Mouse (Mus musculus) cortical plate, adult 2 months (tissue): ENCODE measurements around the gene Ccl11. TPM values are rescaled to one million over a fixed set of nuclear protein-coding genes. Genes with fewer than 3 reads are reported as not detected.

ENCODE experiments used
- H3K27ac ChIP-seq: fragments of 200-500 bp; 2 replicates; pipeline ENCODE4 v1.5.1; 2012; ENCODE audit warnings: low read length, control low read depth, inconsistent platforms; ENCODE audit not compliant: insufficient read depth
- H3K4me1 ChIP-seq: fragments of 200-500 bp; 2 replicates; pipeline ENCODE4 v1.6.1; 2011; ENCODE audit warnings: low read length; ENCODE audit not compliant: control insufficient read depth, insufficient read depth
- H3K4me3 ChIP-seq: fragments of 200-500 bp; 2 replicates; pipeline ENCODE4 v1.5.1; 2011; ENCODE audit warnings: mild to moderate bottlenecking, low read length, control low read depth; ENCODE audit not compliant: insufficient read depth
- CTCF ChIP-seq: fragments of 200-500 bp; IDR thresholded peaks from 2 replicates; pipeline ENCODE4 v1.5.1; 2011; ENCODE audit warnings: mild to moderate bottlenecking, control low read depth, low read length; ENCODE audit not compliant: insufficient read depth; ENCODE audit errors: extremely low read depth
- POLR2A ChIP-seq: fragments of 200-500 bp; IDR thresholded peaks from 2 replicates; pipeline ENCODE4 v1.6.1; 2011; ENCODE audit warnings: mild to moderate bottlenecking, low read length, control low read depth; ENCODE audit not compliant: insufficient read depth; ENCODE audit errors: extremely low read depth
- polyA plus RNA-seq: library from polyadenylated mRNA; depleted of rRNA; stranded (reverse); fragments of >200 nt; gene quantifications from 2 replicates; pipeline ENCODE4 v1.2.3, GENCODE M21; 2012; rRNA removed

Ccl11 gene
- polyA plus RNA-seq: not detected in 2 replicates

DNA sequence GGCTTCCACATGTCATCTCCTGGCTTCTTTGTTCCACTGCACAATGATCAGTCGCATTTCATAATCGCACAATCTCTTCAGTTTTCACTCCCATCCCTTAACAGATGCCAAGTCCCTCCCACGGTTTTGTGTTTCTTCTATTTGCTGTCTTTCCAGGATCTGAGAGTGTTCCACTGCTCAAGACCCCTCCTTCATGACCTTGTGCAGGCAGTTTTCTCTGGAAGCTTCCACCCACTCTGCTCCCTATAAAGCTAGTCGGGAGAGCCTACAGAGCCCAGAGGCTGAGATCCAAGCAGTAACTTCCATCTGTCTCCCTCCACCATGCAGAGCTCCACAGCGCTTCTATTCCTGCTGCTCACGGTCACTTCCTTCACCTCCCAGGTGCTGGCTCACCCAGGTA, at the start of gene Ccl11:
TSS of gene Ccl11 (plus strand) at position 178 of the 400 bp plus-strand sequence.
- no peak for TF ChIP-seq CTCF
- TF ChIP-seq POLR2A: no peak
- H3K4me3 ChIP-seq: no peak within 1 kb of the TSS
- no peak within 1 kb of the TSS for H3K27ac ChIP-seq
- H3K4me1 ChIP-seq: no peaks in the 10 kb centered on the region; the same call in 1 of the 2 replicates

DNA sequence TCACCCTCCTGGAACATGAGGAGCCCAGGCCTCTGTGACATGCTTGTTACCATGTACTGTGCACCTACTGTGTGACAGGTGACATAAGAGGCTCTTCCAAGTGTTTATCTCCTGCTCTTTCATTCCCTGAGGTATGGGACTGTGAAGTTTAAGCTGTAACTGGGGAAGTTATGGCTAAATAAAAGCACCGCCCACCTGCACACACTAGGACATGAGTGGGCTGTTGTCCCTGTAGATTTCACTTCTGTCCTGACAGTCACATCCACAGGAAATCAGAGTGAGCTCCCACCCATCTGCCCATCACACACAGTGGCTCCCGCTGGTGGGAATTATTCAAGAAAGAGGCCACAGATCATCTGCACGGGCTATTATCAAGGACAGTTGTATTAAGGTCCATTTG, 47.5 kb upstream of the Ccl11 start:
- no peak for TF ChIP-seq CTCF
- no peak for TF ChIP-seq POLR2A
- no peak overlapping the region for H3K27ac ChIP-seq
- no peaks in the 10 kb centered on the region for H3K4me1 ChIP-seq
- no peak overlapping the region for H3K4me3 ChIP-seq

DNA sequence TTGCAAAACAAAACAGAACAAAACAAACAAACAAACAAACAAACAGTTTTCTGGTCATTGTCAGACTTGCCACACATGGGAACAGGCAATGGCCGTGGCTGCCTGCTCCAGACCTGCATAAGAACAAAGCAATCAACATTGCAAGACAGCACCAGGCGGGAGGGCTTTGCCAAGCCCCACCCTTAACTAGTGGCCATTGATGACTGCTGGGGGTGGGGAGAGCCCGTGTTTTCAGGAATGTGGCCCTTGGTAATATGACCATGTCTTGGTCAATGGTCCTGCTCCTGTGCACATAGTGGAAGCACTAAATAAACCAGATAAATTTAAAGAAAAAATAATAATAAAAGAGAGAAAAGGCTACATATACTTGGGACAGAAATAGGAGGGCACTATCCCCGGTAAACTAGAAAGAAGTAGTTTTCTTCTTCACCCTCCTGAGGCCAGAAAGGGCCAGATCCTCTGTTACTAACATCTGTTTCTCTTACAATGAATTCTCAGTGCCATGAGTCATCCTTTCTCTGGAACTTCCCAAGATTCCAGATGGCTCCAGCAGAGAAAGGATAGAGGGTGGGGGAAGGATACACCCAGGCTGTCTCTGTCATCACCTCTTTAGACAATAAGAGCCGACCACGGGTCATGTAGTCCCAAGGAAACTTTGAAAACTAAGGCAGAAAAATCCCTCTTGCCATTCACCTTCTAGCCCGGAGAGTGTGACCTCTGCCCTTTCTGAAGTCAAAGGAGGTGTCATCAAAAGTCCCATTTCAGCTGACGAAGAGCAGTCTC, 46.0 kb upstream of the Ccl11 start:
- TF ChIP-seq CTCF: no peak
- no peak for TF ChIP-seq POLR2A
- Histone ChIP-seq H3K27ac (no peak overlapping the region), H3K4me1 (no peaks in the 10 kb centered on the region), H3K4me3 (no peak overlapping the region)

DNA sequence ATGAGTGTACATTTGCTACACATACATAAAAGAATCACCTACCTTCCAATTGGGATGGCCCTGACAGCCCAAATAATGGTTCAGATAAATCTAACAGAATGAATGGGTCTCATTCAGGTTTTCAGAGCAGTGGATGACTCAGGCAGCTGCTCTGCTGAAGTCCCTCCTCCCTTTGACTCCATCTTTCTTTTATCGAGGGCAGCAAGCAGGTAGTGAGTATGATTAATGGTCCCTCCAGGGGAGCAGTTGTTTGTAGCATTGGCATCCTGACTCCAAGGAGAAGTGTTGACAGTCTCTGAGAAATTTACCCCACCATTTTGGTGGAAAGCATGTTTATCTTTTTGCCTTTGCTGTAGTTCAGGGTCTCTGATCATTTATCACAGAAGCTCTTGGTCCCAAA, 43.9 kb upstream of the Ccl11 start:
- no peak overlapping the region for H3K4me3 ChIP-seq
- TF ChIP-seq CTCF: no peak
- no peak for TF ChIP-seq POLR2A
- no peaks in the 10 kb centered on the region for H3K4me1 ChIP-seq
- H3K27ac ChIP-seq: no peak overlapping the region

DNA sequence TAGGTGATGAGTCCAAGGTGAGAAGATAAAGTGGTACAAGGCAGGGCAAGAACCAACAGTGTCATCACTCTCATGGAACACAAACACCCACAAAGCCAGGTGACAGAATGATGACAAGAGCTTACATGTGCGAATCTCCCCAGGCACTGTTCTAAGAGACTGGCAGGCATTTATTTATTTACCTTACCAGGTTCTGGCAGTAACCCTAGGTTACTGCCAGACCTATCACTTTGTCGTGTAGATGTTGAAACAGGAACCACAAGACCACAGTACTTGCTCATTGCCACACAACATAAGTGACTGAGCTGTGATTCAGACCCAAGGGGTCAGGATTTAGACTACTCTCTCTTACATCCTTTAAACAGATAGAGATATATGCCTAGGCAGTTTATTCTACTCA, 42.6 kb upstream of the Ccl11 start:
- no peaks in the 10 kb centered on the region for H3K4me1 ChIP-seq
- no peak for TF ChIP-seq POLR2A
- TF ChIP-seq CTCF: no peak

DNA sequence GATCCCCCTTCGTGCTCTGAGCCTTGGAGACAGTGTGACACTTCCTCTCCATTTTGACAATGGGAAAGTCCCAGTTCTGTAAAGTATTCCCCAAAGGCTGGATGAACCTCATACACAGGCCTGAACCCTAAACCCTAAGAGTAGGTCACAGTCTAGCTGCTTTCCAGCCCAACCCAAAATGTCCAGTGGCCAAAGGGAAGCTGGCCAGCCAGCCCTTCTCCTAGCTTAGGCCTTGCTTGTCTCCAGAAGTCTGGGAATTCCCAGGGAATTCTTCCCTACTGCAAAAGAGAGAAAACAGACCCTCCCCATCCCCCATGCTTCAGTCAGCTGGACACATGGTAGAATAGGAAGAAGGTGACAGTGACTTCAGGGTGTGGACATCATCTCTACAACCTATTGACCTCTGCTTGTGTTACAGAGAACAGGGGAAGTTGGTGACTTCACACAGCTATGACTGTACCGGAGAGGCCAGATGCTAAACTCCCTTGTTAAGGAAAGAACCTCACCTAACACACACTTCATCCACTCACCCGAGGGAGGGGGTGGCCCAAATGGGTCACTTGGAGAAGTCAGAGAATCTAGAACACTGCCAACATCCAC, 41.3 kb upstream of the Ccl11 start:
- Histone ChIP-seq H3K4me3 (no peak overlapping the region), H3K4me1 (no peaks in the 10 kb centered on the region), H3K27ac (no peak overlapping the region)
- TF ChIP-seq POLR2A (no peak), CTCF (no peak)

More for the DNA sequence above, 42.6 kb upstream of the Ccl11 start:
- Histone ChIP-seq H3K4me3 (no peak overlapping the region), H3K27ac (no peak overlapping the region)

DNA sequence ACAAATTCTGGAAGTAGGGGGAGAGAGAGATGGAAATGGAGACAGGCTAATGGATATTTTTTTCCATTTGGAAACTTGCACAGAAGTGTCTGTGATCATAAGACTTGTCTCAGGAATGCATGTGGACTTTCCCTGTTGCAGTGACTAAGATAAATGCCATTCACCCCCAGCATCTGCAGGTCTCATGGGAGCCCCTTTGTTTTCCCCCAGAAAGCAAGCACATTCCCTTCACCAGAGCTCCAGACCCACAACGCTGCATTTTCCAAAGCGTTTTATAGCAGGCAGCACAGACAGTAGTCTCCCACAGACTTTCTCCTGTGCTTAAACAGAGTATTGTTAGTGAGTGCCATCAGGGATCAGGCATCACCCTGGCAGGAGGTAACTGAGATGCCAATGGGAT, 38.2 kb upstream of the Ccl11 start:
- no peaks in the 10 kb centered on the region for H3K4me1 ChIP-seq
- TF ChIP-seq CTCF (no peak), POLR2A (no peak)
- no peak overlapping the region for H3K27ac ChIP-seq
- H3K4me3 ChIP-seq: no peak overlapping the region

DNA sequence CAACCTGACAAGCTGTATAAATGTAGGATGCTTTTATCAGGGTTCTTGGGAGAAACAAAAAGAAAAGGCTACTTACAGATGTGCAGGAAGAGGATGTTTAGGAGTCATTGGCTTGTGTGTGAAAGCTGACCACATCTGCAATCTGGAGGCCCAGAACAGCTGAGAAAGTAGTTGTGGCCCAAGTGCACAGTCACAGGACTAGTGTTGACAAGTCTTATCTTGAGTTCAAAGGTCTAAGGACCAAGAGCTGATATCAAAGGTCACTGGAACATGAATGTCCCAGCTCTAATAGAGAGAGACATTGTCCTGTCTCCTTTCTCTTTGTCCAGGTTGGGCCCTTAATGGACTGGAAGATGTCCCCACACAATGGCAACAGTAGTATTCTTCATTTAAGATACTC, 37.8 kb upstream of the Ccl11 start:
- no peak overlapping the region for H3K4me3 ChIP-seq
- H3K4me1 ChIP-seq: no peaks in the 10 kb centered on the region
- TF ChIP-seq POLR2A (no peak), CTCF (no peak)
- H3K27ac ChIP-seq: no peak overlapping the region

DNA sequence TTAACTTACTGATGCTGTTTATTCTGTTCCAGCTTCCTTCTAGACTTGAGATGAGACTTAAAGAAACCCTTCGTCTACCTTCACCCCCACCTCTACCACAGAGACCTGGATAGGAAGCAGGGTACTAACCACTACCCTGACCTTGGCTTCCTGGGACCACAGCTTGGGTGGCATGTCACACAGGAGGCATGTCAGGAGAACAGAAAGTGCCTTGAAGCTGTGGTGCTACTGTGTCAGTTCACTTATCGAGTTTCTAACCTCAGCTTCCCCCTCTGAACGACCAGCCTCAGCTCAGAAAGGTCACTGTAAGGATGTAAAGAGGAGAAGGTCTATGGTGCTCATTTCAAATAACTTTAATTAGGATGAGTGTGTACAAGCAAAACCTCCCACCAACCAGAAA, 36.2 kb upstream of the Ccl11 start:
- Histone ChIP-seq H3K4me3 (no peak overlapping the region), H3K4me1 (no peaks in the 10 kb centered on the region), H3K27ac (no peak overlapping the region)
- TF ChIP-seq POLR2A: no peak
- no peak for TF ChIP-seq CTCF

DNA sequence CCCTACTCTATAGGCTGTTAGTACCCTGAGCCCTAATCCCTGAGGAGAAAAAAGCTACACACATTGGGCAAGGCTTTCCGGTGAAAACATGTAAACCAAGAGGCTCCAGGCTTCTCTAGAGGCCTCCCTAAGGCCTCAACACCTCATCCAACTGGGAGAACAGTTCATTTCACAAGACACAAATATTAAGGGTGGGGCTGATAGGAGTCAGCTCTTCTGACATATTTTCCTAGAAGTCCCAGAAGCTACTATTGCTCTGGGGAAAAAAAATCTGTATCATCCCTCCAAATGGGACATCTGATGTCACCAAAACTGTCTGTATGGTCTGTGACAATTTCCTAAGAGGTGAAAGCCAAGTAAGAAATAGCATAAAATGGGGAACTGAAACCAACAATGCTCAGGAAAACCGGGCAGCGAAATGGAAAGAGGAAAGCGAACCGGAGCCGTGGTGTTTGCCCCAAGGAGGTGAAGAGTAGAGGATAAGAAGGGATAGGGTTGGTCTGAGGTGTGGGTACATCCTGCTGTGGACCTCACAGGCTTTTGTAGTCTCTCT, 35.0 kb upstream of the Ccl11 start:
- no peak overlapping the region for H3K4me3 ChIP-seq
- H3K27ac ChIP-seq: no peak overlapping the region
- TF ChIP-seq CTCF: no peak
- TF ChIP-seq POLR2A: no peak
- no peaks in the 10 kb centered on the region for H3K4me1 ChIP-seq
